Mouse (Mus musculus): ENCODE results near the gene Snapc1.

Snapc1 gene

GRCm38 (mm10) chr12:73989594-73989993 lies 25.3 kb downstream of the Snapc1 start:
- DNase-seq (ENCODE audit: low spot score in 2 of 2) = peak; percentile 42 to 75

- no peak for DNase-seq (ENCODE audit: low spot score in 2 of 2)
These were observed 32.6 kb downstream of the Snapc1 start for GRCm38 (mm10) chr12:73996906-73997296.

- DNase-seq (ENCODE audit: low spot score in 2 of 2) = no peak
These were observed 33.2 kb downstream of the Snapc1 start, which contains the start of gene Syt16 for GRCm38 (mm10) chr12:73997297-73998127. Gene Syt16 (plus strand): TSS chr12:73997661.

- DNase-seq (ENCODE audit: low spot score in 2 of 2) = no peak
These were observed 33.8 kb downstream of the Snapc1 start for GRCm38 (mm10) chr12:73998128-73998456.

- DNase-seq (ENCODE audit: low spot score in 2 of 2) = no peak
These were observed 38.2 kb downstream of the Snapc1 start for GRCm38 (mm10) chr12:74002449-74002848.

GRCm38 (mm10) chr12:74009448-74009911 lies 45.2 kb downstream of the Snapc1 start:
- DNase-seq (ENCODE audit: low spot score in 2 of 2) = peak in 1 of 2 experiments; percentile 37

- DNase-seq (ENCODE audit: low spot score in 2 of 2) = peak; percentile 43 to 70
These were observed 49.5 kb downstream of the Snapc1 start for GRCm38 (mm10) chr12:74013739-74014138.

GRCm38 (mm10) chr12:74014739-74015270 lies 50.5 kb downstream of the Snapc1 start:
- peak; percentile 15 to 58 for DNase-seq (ENCODE audit: low spot score in 2 of 2)

GRCm38 (mm10) chr12:74015491-74015890 lies 51.2 kb downstream of the Snapc1 start:
- no peak for DNase-seq (ENCODE audit: low spot score in 2 of 2)

- DNase-seq (ENCODE audit: low spot score in 2 of 2) = no peak
These were observed 59.0 kb downstream of the Snapc1 start for GRCm38 (mm10) chr12:74023260-74023659.

- DNase-seq (ENCODE audit: low spot score in 2 of 2) = no peak
These were observed 60.6 kb downstream of the Snapc1 start for GRCm38 (mm10) chr12:74024912-74025311.

Measured in spleen, postnatal 10 days (tissue).